Mouse (Mus musculus) heart, embryonic 13.5 days (tissue): ENCODE results near the gene Tead1. TPM values are rescaled to one million over a fixed set of nuclear protein-coding genes. Genes with fewer than 3 reads are reported as not detected.
A peak's percentile ranks its signal among the peaks of the same experiment; 100 is the strongest.

Experiments used
- ATAC-seq: fragments of 200-750 bp; cut with Nextera tagmentation; 2 replicates; pipeline ENCODE4 v1.8.0; 2017; ENCODE audit warnings: moderate TSS enrichment; ENCODE audit not compliant: insufficient number of reproducible peaks, low FRiP score, low TSS enrichment; ENCODE audit errors: extremely low read depth
- H3K27ac ChIP-seq: fragments of 300-500 bp; sonication (generic); replicated peaks from 2 replicates; pipeline ENCODE4 v1.5.1; 2015; ENCODE audit warnings: moderate library complexity, mild to moderate bottlenecking, inconsistent platforms
- H3K27me3 ChIP-seq: fragments of 300-500 bp; sonication (generic); replicated peaks from 2 replicates; pipeline ENCODE4 v1.6.1; 2015; ENCODE audit warnings: mild to moderate bottlenecking, inconsistent platforms
- H3K36me3 ChIP-seq: fragments of 300-500 bp; sonication (generic); 2 replicates; pipeline ENCODE4 v1.6.1; 2015; ENCODE audit warnings: mild to moderate bottlenecking, inconsistent platforms
- H3K4me1 ChIP-seq: fragments of 300-500 bp; sonication (generic); 2 replicates; pipeline ENCODE4 v1.6.1; 2015; ENCODE audit warnings: inconsistent platforms
- H3K4me2 ChIP-seq: fragments of 300-500 bp; sonication (generic); 2 replicates; pipeline ENCODE4 v1.6.1; 2015; ENCODE audit warnings: inconsistent platforms, mild to moderate bottlenecking, moderate library complexity
- H3K4me3 ChIP-seq: fragments of 300-500 bp; sonication (generic); 2 replicates; pipeline ENCODE4 v1.5.1; 2015; ENCODE audit warnings: moderate library complexity, mild to moderate bottlenecking, inconsistent platforms
- H3K9ac ChIP-seq: fragments of 300-500 bp; sonication (generic); 2 replicates; pipeline ENCODE4 v1.6.1; 2015; ENCODE audit warnings: inconsistent platforms, mild to moderate bottlenecking, moderate library complexity
- H3K9me3 ChIP-seq: fragments of 300-500 bp; sonication (generic); 2 replicates; pipeline ENCODE4 v1.6.1; 2016; ENCODE audit warnings: inconsistent platforms
- WGBS: fragments of 180-500 bp; shearing (Covaris S2); methylation state at CpG from one replicate; pipeline ENCODE4 v1.1.7; 2015; ENCODE audit warnings: mixed read lengths; 5-methylcytosine and 5-hydroxymethylcytosine counted together
- polyA plus RNA-seq: library from polyadenylated mRNA; unstranded; fragments of >200 nt; fragmentation: Nextera tagmentation; extraction: Ambion mirVana; gene quantifications from 2 replicates; pipeline ENCODE4 v1.2.1, GENCODE M21; 2015

Gene Tead1
- polyA plus RNA-seq, 1 experiment from 2014 or later = 25.2 TPM

DNA sequence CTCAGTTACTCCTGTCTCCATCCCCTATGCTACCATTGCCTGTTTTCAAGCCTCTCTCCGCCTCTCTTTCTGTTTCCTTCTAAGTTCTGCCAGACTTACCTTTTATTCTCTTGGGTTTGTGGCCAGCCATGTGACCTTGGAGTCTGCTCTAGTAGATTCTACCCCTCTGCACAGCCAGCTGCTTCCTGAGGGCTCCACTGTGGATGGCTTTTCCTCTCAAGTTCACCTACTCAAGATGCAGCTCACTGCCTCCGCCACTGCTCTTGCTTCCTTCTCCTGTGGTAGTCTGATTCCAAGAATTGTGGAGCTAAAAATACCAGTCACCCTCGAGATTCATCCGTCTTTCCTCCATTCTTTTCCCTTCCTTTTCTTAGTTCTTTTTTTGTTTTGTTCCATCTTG, 140.7 kb downstream of the Tead1 start:
- Histone ChIP-seq H3K4me3 (no peak overlapping the region), H3K9ac (no peak overlapping the region), H3K27me3 (no peaks in the 10 kb centered on the region), H3K9me3 (no peaks in the 10 kb centered on the region), H3K36me3 (no peaks in the 10 kb centered on the region), H3K4me2 (no peak overlapping the region), H3K4me1 (peaks cover 76% of the 10 kb centered on the region), H3K27ac (no peak overlapping the region)
- no peak for ATAC-seq
- 71% methylated on average over 4 of the region's 4 CpGs for WGBS

GRCm38 (mm10) chr7:112822879-112823278, 143.8 kb downstream of the Tead1 start:
- no peak for ATAC-seq
- 25% methylated on average over 5 of the region's 5 CpGs for WGBS
- Histone ChIP-seq H3K36me3 (no peaks in the 10 kb centered on the region), H3K4me3 (0 out of 2 replicates have a peak overlapping the region, but pooled peaks have one; percentile 14), H3K27ac (peak overlapping the region; percentile 86), H3K4me2 (peak overlapping the region; percentile 57), H3K27me3 (no peaks in the 10 kb centered on the region), H3K9ac (0 out of 2 replicates have a peak overlapping the region, but pooled peaks have one; percentile 26), H3K4me1 (peaks cover 90% of the 10 kb centered on the region), H3K9me3 (no peaks in the 10 kb centered on the region)

DNA sequence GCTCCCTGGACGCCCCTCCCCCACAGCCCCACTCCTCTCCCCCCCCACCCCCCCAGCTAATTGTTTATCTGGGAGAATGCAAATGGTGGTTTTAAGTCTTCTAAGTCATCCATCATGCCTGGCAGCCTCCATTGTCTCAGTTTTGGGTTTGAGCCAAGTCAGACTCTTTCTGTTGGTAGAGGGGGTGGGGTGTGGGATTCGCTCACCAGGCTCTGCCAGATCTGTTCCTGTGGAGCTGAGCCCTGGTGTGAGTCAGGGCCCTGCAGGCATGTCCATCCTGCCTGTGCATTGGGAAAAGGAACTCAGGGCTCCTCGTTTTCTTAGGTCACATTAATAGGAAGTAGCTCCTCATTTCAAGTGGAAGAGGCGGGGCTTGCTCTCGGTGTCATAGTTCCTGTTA, 144.5 kb downstream of the Tead1 start:
- Histone ChIP-seq H3K9ac (peak overlapping the region; percentile 26; the same call in 1 of the 2 replicates), H3K4me1 (peaks cover 96% of the 10 kb centered on the region), H3K36me3 (no peaks in the 10 kb centered on the region), H3K4me2 (peak overlapping the region; percentile 57), H3K9me3 (no peaks in the 10 kb centered on the region), H3K4me3 (0 out of 2 replicates have a peak overlapping the region, but pooled peaks have one; percentile 14), H3K27me3 (no peaks in the 10 kb centered on the region), H3K27ac (peak overlapping the region; percentile 86)
- 5% methylated on average over 5 of the region's 5 CpGs for WGBS
- 0 out of 2 replicates have a peak, but pooled peaks have one; percentile 16 for ATAC-seq

GRCm38 (mm10) chr7:112825339-112825781, 146.2 kb downstream of the Tead1 start:
- no peaks in the 10 kb centered on the region for H3K36me3 ChIP-seq
- H3K27ac ChIP-seq = peak overlapping the region; percentile 95
- peak overlapping the region; percentile 59 for H3K4me2 ChIP-seq
- ATAC-seq = no peak
- H3K9ac ChIP-seq = peak overlapping the region; percentile 74
- WGBS = 19% methylated on average over 11 of the region's 11 CpGs
- H3K27me3 ChIP-seq = no peaks in the 10 kb centered on the region
- no peaks in the 10 kb centered on the region for H3K9me3 ChIP-seq
- peaks cover 86% of the 10 kb centered on the region for H3K4me1 ChIP-seq
- H3K4me3 ChIP-seq = no peak overlapping the region

GRCm38 (mm10) chr7:112826114-112826911, 147.2 kb downstream of the Tead1 start:
- H3K4me3 ChIP-seq = peak overlapping the region; percentile 15; the same call in 1 of the 2 replicates
- H3K36me3 ChIP-seq = no peaks in the 10 kb centered on the region
- peaks cover 78% of the 10 kb centered on the region for H3K4me1 ChIP-seq
- H3K27ac ChIP-seq = peak overlapping the region; percentile 95
- H3K9me3 ChIP-seq = no peaks in the 10 kb centered on the region
- peak overlapping the region; percentile 59 for H3K4me2 ChIP-seq
- peak overlapping the region; percentile 74 for H3K9ac ChIP-seq
- WGBS = 10% methylated on average over 17 of the region's 17 CpGs
- no peaks in the 10 kb centered on the region for H3K27me3 ChIP-seq
- peak; percentile 28; the same call in 1 of the 2 replicates for ATAC-seq

DNA sequence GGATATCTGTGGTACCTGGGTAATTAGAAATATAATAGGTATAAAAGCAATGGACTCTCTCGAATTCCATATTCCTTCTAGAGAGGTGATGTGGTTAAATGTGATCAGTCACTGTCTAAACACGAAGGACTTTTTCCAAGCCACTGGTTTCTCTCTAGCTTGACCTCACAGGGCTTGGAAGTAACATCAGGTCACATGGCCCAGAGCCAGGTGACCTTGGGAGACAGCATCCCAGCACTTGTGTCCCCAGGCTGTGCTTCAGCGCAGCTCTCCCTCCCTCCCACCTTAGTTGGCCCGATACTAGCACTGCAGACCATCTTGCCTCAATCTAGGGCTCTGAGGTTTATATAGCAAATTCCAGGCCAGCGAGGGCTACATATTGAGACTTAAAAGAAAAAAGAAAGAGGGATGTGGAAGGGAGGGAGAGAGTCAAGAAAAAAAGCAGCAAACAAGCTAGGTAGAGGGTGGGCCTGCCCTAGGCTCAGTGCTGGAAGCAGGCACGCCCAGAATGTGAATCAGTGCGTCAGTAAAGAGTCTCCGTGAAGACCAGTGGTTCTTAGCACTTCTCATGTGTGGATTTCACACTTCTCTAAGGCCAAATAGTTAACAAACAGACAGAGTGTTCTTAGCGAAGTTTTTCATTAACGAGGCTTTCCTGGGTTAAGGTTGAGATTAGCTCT, 149.0 kb downstream of the Tead1 start:
- Histone ChIP-seq H3K9ac (peak overlapping the region; percentile 57; the same call in 1 of the 2 replicates), H3K27ac (peak overlapping the region; percentile 5), H3K4me1 (peaks cover 78% of the 10 kb centered on the region), H3K36me3 (no peaks in the 10 kb centered on the region), H3K4me2 (no peak overlapping the region), H3K4me3 (no peak overlapping the region), H3K27me3 (no peaks in the 10 kb centered on the region), H3K9me3 (no peaks in the 10 kb centered on the region)
- no peak for ATAC-seq
- WGBS = 48% methylated on average over 10 of the region's 10 CpGs

DNA sequence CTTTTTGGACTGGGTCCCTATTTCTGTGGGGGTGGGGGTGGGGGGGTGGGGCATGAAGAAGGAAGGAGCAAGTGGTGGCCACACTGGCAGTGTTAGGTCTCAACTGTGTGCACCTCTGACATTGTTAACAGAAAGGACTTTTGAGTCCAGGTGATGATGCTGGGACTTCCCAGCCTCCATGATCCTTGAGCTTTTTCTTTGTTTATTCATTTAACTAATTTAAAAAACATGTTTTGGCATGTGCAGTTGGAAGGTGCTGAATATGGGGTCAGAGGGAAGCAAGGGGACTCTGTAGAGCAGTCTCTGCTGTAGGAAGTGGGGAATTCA, 149.5 kb downstream of the Tead1 start:
- peak overlapping the region; percentile 5; the same call in 1 of the 2 replicates for H3K27ac ChIP-seq
- peaks cover 75% of the 10 kb centered on the region for H3K4me1 ChIP-seq

GRCm38 (mm10) chr7:112830946-112831345, 151.8 kb downstream of the Tead1 start:
- no peak overlapping the region for H3K4me3 ChIP-seq
- H3K27ac ChIP-seq = no peak overlapping the region
- peaks cover 60% of the 10 kb centered on the region for H3K4me1 ChIP-seq
- H3K4me2 ChIP-seq = no peak overlapping the region
- H3K36me3 ChIP-seq = no peaks in the 10 kb centered on the region
- H3K9ac ChIP-seq = no peak overlapping the region
- no peak for ATAC-seq
- no peaks in the 10 kb centered on the region for H3K9me3 ChIP-seq
- no peaks in the 10 kb centered on the region for H3K27me3 ChIP-seq
- 50% methylated on average over 4 of the region's 4 CpGs for WGBS

More for the DNA sequence above, 149.5 kb downstream of the Tead1 start:
- no peak overlapping the region for H3K4me3 ChIP-seq
- no peaks in the 10 kb centered on the region for H3K9me3 ChIP-seq
- H3K9ac ChIP-seq = 0 out of 2 replicates have a peak overlapping the region, but pooled peaks have one; percentile 57
- ATAC-seq = no peak
- no peaks in the 10 kb centered on the region for H3K36me3 ChIP-seq
- no peaks in the 10 kb centered on the region for H3K27me3 ChIP-seq
- no peak overlapping the region for H3K4me2 ChIP-seq

GRCm38 (mm10) chr7:112831446-112831845, 152.3 kb downstream of the Tead1 start:
- Histone ChIP-seq H3K4me1 (peaks cover 55% of the 10 kb centered on the region), H3K9me3 (no peaks in the 10 kb centered on the region), H3K27me3 (no peaks in the 10 kb centered on the region), H3K4me2 (no peak overlapping the region), H3K36me3 (no peaks in the 10 kb centered on the region), H3K9ac (no peak overlapping the region), H3K4me3 (no peak overlapping the region), H3K27ac (no peak overlapping the region)
- no peak for ATAC-seq
- WGBS = 77% methylated on average over 4 of the region's 4 CpGs

DNA sequence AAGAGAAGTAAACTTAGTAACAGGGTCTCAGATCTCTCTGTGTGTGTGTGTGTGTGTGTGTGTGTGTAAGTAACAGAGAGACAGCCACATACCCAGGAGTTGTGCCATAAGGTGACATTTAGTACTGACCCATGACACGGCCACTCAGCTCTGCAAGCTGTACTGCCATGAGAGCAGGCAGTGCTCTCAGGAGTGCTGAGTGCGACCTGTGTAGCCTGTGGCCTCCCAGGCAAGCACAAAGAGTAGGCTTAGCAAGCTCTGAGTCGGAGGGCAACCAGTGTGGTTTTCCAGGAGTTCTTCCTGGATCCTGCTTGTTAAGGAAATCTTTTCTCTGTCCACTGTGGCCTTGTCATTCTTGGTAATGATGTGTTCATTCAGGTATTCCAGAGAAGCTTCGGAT, 154.0 kb downstream of the Tead1 start:
- Histone ChIP-seq H3K27me3 (no peaks in the 10 kb centered on the region), H3K4me1 (peaks cover 38% of the 10 kb centered on the region), H3K36me3 (peaks cover 8% of the 10 kb centered on the region), H3K27ac (peak overlapping the region; percentile 46; the same call in 1 of the 2 replicates), H3K9me3 (peaks cover 6% of the 10 kb centered on the region; the same call in 1 of the 2 replicates), H3K4me2 (no peak overlapping the region), H3K4me3 (no peak overlapping the region), H3K9ac (peak overlapping the region; percentile 12; the same call in 1 of the 2 replicates)
- WGBS = 54% methylated on average over 4 of the region's 4 CpGs
- no peak for ATAC-seq

GRCm38 (mm10) chr7:112836076-112836475, 157.0 kb downstream of the Tead1 start:
- H3K4me3 ChIP-seq = no peak overlapping the region
- no peak overlapping the region for H3K9ac ChIP-seq
- no peak for ATAC-seq
- peaks cover 6% of the 10 kb centered on the region; the same call in 1 of the 2 replicates for H3K9me3 ChIP-seq
- H3K27ac ChIP-seq = no peak overlapping the region
- H3K36me3 ChIP-seq = peaks cover 28% of the 10 kb centered on the region
- WGBS = 84% methylated on average over 9 of the region's 9 CpGs
- peaks cover 38% of the 10 kb centered on the region for H3K4me1 ChIP-seq
- H3K4me2 ChIP-seq = no peak overlapping the region
- H3K27me3 ChIP-seq = no peaks in the 10 kb centered on the region
